Mouse (Mus musculus): ENCODE measurements around the gene Clps.

Clps gene

GRCm38 (mm10) chr17:28518615-28519071, 41.9 kb downstream of the Clps start:
- no peak for DNase-seq (ENCODE audit: low spot score)

GRCm38 (mm10) chr17:28517956-28518614, 42.5 kb downstream of the Clps start:
- DNase-seq (ENCODE audit: low spot score): peak; percentile 95

GRCm38 (mm10) chr17:28517441-28517955, 43.1 kb downstream of the Clps start, which contains the start of gene Fkbp5:
Gene Fkbp5 (minus strand): TSS chr17:28517527.
- DNase-seq (ENCODE audit: low spot score): peak; percentile 84

- DNase-seq (ENCODE audit: low spot score): no peak
Measured at GRCm38 (mm10) chr17:28516881-28517280, 43.7 kb downstream of the Clps start.

- peak; percentile 87 for DNase-seq (ENCODE audit: low spot score)
Measured at GRCm38 (mm10) chr17:28515431-28516341, 44.9 kb downstream of the Clps start.

GRCm38 (mm10) chr17:28514555-28514954, 46.0 kb downstream of the Clps start:
- DNase-seq (ENCODE audit: low spot score): no peak

- peak; percentile 65 for DNase-seq (ENCODE audit: low spot score)
Measured at GRCm38 (mm10) chr17:28513844-28514243, 46.7 kb downstream of the Clps start.

GRCm38 (mm10) chr17:28513337-28513736, 47.2 kb downstream of the Clps start:
- no peak for DNase-seq (ENCODE audit: low spot score)

GRCm38 (mm10) chr17:28512696-28513095, 47.9 kb downstream of the Clps start:
- peak; percentile 81 for DNase-seq (ENCODE audit: low spot score)

- DNase-seq (ENCODE audit: low spot score): no peak
Measured at GRCm38 (mm10) chr17:28511616-28512541, 48.7 kb downstream of the Clps start.

GRCm38 (mm10) chr17:28510445-28511342, 49.9 kb downstream of the Clps start:
- peak; percentile 53 for DNase-seq (ENCODE audit: low spot score)
